Mouse (Mus musculus) kidney, postnatal 10 days (tissue): ENCODE data around the gene Med31.
A peak's percentile ranks its signal among the peaks of the same experiment; 100 is the strongest.

Experiments
- DNase-seq: peaks from one replicate; pipeline ENCODE4 v3.0.0; 2021; ENCODE audit warnings: mixed read lengths

Med31 gene

GRCm38 (mm10) chr11:72215410-72215797 lies at the start of gene Med31:
Gene Med31, minus strand, starts transcription at chr11:72215592.
- peak; percentile 87 for DNase-seq

- no peak for DNase-seq
Measured at GRCm38 (mm10) chr11:72256441-72256840, 41.0 kb upstream of the Med31 start.

- DNase-seq: no peak
Measured at GRCm38 (mm10) chr11:72255629-72256028, 40.2 kb upstream of the Med31 start.

GRCm38 (mm10) chr11:72245196-72245753 lies 29.9 kb upstream of the Med31 start:
- DNase-seq: no peak

- DNase-seq: no peak
Measured at GRCm38 (mm10) chr11:72240062-72240860, 24.9 kb upstream of the Med31 start.

GRCm38 (mm10) chr11:72234013-72234412 lies 18.6 kb upstream of the Med31 start:
- DNase-seq: no peak

- DNase-seq: no peak
Measured at GRCm38 (mm10) chr11:72232991-72233390, 17.6 kb upstream of the Med31 start.

GRCm38 (mm10) chr11:72232068-72232467 lies 16.7 kb upstream of the Med31 start:
- no peak for DNase-seq

GRCm38 (mm10) chr11:72228513-72228912 lies 13.1 kb upstream of the Med31 start:
- no peak for DNase-seq

- DNase-seq: no peak
Measured at GRCm38 (mm10) chr11:72226901-72227300, 11.5 kb upstream of the Med31 start.

- no peak for DNase-seq
Measured at GRCm38 (mm10) chr11:72226020-72226791, 10.8 kb upstream of the Med31 start.

GRCm38 (mm10) chr11:72224865-72225264 lies 9.5 kb upstream of the Med31 start:
- peak; percentile 88 for DNase-seq

- DNase-seq: no peak
Measured at GRCm38 (mm10) chr11:72223414-72223813, 8.0 kb upstream of the Med31 start.

GRCm38 (mm10) chr11:72221278-72221677 lies 5.9 kb upstream of the Med31 start:
- DNase-seq: peak; percentile 82

- DNase-seq: no peak
Measured at GRCm38 (mm10) chr11:72217116-72217515, 1.7 kb upstream of the Med31 start.

GRCm38 (mm10) chr11:72214591-72215409 lies 592 bp downstream of the Med31 start:
- DNase-seq: peak; percentile 97

- peak; percentile 30 for DNase-seq
Measured at GRCm38 (mm10) chr11:72207834-72208377, 7.5 kb downstream of the Med31 start.

- DNase-seq: peak; percentile 94
Measured at GRCm38 (mm10) chr11:72207204-72207833, 8.1 kb downstream of the Med31 start, which contains the start of the genes 4933427D14Rik and Txndc17. Gene 4933427D14Rik, minus strand, starts transcription at chr11:72207459. Gene Txndc17, plus strand, starts transcription at chr11:72207547.

GRCm38 (mm10) chr11:72206341-72207203 lies 8.8 kb downstream of the Med31 start, which contains the start of gene Gm43951:
Gene Gm43951, minus strand, starts transcription at chr11:72206840.
- no peak for DNase-seq

GRCm38 (mm10) chr11:72205256-72205655 lies 10.1 kb downstream of the Med31 start:
- DNase-seq: no peak

GRCm38 (mm10) chr11:72203440-72203839 lies 12.0 kb downstream of the Med31 start:
- no peak for DNase-seq
